Mouse (Mus musculus) gastrocnemius, postnatal 10 days (tissue): ENCODE results near the gene Cd151. TPM values are rescaled to one million over a fixed set of nuclear protein-coding genes. Genes with fewer than 3 reads are reported as not detected.

Experiments used
- DNase-seq: peaks from one replicate; pipeline ENCODE4 v3.0.0; 2021; ENCODE audit warnings: mixed read lengths
- long read RNA-seq, 2 experiments: library from polyadenylated mRNA; stranded (forward); transcript quantifications; one replicate each; pipeline ENCODE4 v2.0.0; 2021
- total RNA-seq, 2 experiments: library from RNA; stranded (reverse); gene quantifications; 2 replicates each; pipeline ENCODE4 v1.2.3; 2021

The Cd151 gene
- total RNA-seq: 10 to 100 TPM; 77.7 to 88.5 TPM
- long read RNA-seq, experiment 1, transcript Cd151-202 (8 exons, 1,865 nt): minor isoform, 32 of 118 reads
- long read RNA-seq, experiment 1, transcript Cd151-203 (8 exons, 1,708 nt): major isoform, 57 of 118 reads
- long read RNA-seq, experiment 1, transcript Cd151-201 (7 exons, 1,619 nt): minor isoform, 12 of 118 reads
- long read RNA-seq, experiment 1, partial matches to known transcripts: 11 of 118 reads
- long read RNA-seq, experiment 1, other reads (novel, unspliced or antisense): 6 of 118 reads
- long read RNA-seq, experiment 2, transcript Cd151-203 (8 exons, 1,708 nt): major isoform, 26 of 66 reads
- long read RNA-seq, experiment 2, transcript Cd151-202 (8 exons, 1,865 nt): minor isoform, 19 of 66 reads
- long read RNA-seq, experiment 2, transcript Cd151-201 (7 exons, 1,619 nt): minor isoform, 8 of 66 reads
- long read RNA-seq, experiment 2, partial matches to known transcripts: 8 of 66 reads
- long read RNA-seq, experiment 2, other reads (novel, unspliced or antisense): 5 of 66 reads

GRCm38 (mm10) chr7:141467230-141468030 lies at the start of gene Cd151:
Gene Cd151, plus strand, starts transcription at chr7:141467392.
- DNase-seq: peak; percentile 88

- DNase-seq: no peak
Observed at GRCm38 (mm10) chr7:141417731-141418681, 49.2 kb upstream of the Cd151 start.

- no peak for DNase-seq
Observed at GRCm38 (mm10) chr7:141418970-141419369, 48.2 kb upstream of the Cd151 start.

- no peak for DNase-seq
Observed at GRCm38 (mm10) chr7:141420030-141420702, 47.0 kb upstream of the Cd151 start.

GRCm38 (mm10) chr7:141423811-141424210 lies 43.4 kb upstream of the Cd151 start:
- no peak for DNase-seq

- DNase-seq: no peak
Observed at GRCm38 (mm10) chr7:141426948-141427730, 40.1 kb upstream of the Cd151 start.

- DNase-seq: no peak
Observed at GRCm38 (mm10) chr7:141428701-141429100, 38.5 kb upstream of the Cd151 start.

- no peak for DNase-seq
Observed at GRCm38 (mm10) chr7:141429310-141429709, 37.9 kb upstream of the Cd151 start, which contains the start of gene Cend1. Gene Cend1, minus strand, starts transcription at chr7:141429491.

GRCm38 (mm10) chr7:141429840-141430584 lies 37.2 kb upstream of the Cd151 start:
- DNase-seq: no peak

- DNase-seq: no peak
Observed at GRCm38 (mm10) chr7:141430585-141431240, 36.5 kb upstream of the Cd151 start.

GRCm38 (mm10) chr7:141431434-141432185 lies 35.6 kb upstream of the Cd151 start:
- no peak for DNase-seq

GRCm38 (mm10) chr7:141432186-141432611 lies 35.0 kb upstream of the Cd151 start:
- peak; percentile 45 for DNase-seq

- no peak for DNase-seq
Observed at GRCm38 (mm10) chr7:141432741-141433516, 34.3 kb upstream of the Cd151 start.

- no peak for DNase-seq
Observed at GRCm38 (mm10) chr7:141433517-141434400, 33.4 kb upstream of the Cd151 start.

GRCm38 (mm10) chr7:141434464-141434863 lies 32.7 kb upstream of the Cd151 start:
- DNase-seq: no peak

- DNase-seq: peak; percentile 53
Observed at GRCm38 (mm10) chr7:141435129-141435855, 31.9 kb upstream of the Cd151 start.
